Mouse (Mus musculus) forebrain, embryonic 10.5 days (tissue): ENCODE results near the gene Robo4. TPM values are rescaled to one million over a fixed set of nuclear protein-coding genes. Genes with fewer than 3 reads are reported as not detected.

Experiments
- DNase-seq: peaks from one replicate; pipeline ENCODE4 v3.0.0-alpha.2; 2017; ENCODE audit warnings: low spot score; ENCODE audit errors: extremely low spot score
- H3K27ac ChIP-seq: fragments of 300-500 bp; sonication (generic); 2 replicates; pipeline ENCODE4 v1.5.1; 2016; ENCODE audit warnings: mild to moderate bottlenecking
- H3K27me3 ChIP-seq: fragments of 300-500 bp; sonication (generic); 2 replicates; pipeline ENCODE4 v1.6.1; 2016; ENCODE audit warnings: mild to moderate bottlenecking; ENCODE audit not compliant: poor library complexity, severe bottlenecking
- H3K36me3 ChIP-seq: fragments of 300-500 bp; sonication (generic); replicated peaks from 2 replicates; pipeline ENCODE4 v1.6.1; 2016; ENCODE audit warnings: mild to moderate bottlenecking, moderate library complexity
- H3K4me1 ChIP-seq: fragments of 300-500 bp; sonication (generic); 2 replicates; pipeline ENCODE4 v1.6.1; 2016
- H3K4me3 ChIP-seq: fragments of 300-500 bp; sonication (generic); 2 replicates; pipeline ENCODE4 v1.5.1; 2016; ENCODE audit warnings: mild to moderate bottlenecking, moderate library complexity
- H3K9me3 ChIP-seq: fragments of 300-500 bp; sonication (generic); 2 replicates; pipeline ENCODE4 v1.6.1; 2016; ENCODE audit warnings: mild to moderate bottlenecking, moderate library complexity
- WGBS: fragments of 180-500 bp; shearing (Covaris S2); methylation state at CpG from one replicate; pipeline ENCODE4 v1.1.7; 2016; 5-methylcytosine and 5-hydroxymethylcytosine counted together
- polyA plus RNA-seq: library from polyadenylated mRNA; unstranded; fragments of >200 nt; fragmentation: Nextera tagmentation; extraction: Ambion mirVana; gene quantifications from 2 replicates; pipeline ENCODE4 v1.2.1, GENCODE M21; 2016

The Robo4 gene
- polyA plus RNA-seq, 1 experiment from 2014 or later, result 4.8 TPM

DNA sequence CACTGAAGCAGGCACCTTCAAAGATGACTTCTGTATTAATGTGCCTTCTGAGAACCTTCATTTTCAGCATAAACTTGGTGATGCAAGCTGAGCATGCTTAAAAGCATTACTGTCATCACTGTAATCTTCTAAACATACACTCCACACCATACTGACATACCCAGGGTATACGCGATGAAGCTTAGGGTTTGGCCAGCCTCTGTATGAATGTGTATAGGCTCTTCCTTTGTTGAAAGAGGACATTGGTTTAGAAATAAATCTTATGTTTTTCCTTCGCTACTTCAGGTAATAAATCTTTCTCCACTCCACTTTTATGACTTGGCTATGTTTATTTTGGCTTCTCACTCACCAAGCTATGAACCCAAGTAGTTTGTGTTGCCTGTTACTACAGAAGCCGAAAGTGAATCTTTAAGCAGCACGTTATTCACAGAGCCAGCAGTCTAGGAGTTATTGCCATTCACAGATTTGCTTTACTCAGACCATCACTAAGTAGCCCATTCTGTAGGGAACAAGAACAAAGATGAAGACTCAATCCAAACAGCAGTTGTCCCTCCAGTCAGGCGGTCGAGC is 30.4 kb upstream of the Robo4 start:
- WGBS, result 90% methylated on average over 7 of the region's 7 CpGs
- H3K9me3 ChIP-seq, result no peaks in the 10 kb centered on the region
- no peak overlapping the region for H3K27ac ChIP-seq
- no peaks in the 10 kb centered on the region for H3K36me3 ChIP-seq
- no peaks in the 10 kb centered on the region for H3K4me1 ChIP-seq
- no peaks in the 10 kb centered on the region for H3K27me3 ChIP-seq
- H3K4me3 ChIP-seq, result no peak overlapping the region
- DNase-seq, result no peak

- WGBS, result 94% methylated on average over 5 of the region's 5 CpGs
- H3K36me3 ChIP-seq, result no peaks in the 10 kb centered on the region
- H3K27ac ChIP-seq, result no peak overlapping the region
- no peaks in the 10 kb centered on the region for H3K27me3 ChIP-seq
- DNase-seq, result no peak
- no peak overlapping the region for H3K4me3 ChIP-seq
- H3K4me1 ChIP-seq, result no peaks in the 10 kb centered on the region
- no peaks in the 10 kb centered on the region for H3K9me3 ChIP-seq
Measured at GRCm38 (mm10) chr9:37375718-37376117, 26.0 kb upstream of the Robo4 start.

DNA sequence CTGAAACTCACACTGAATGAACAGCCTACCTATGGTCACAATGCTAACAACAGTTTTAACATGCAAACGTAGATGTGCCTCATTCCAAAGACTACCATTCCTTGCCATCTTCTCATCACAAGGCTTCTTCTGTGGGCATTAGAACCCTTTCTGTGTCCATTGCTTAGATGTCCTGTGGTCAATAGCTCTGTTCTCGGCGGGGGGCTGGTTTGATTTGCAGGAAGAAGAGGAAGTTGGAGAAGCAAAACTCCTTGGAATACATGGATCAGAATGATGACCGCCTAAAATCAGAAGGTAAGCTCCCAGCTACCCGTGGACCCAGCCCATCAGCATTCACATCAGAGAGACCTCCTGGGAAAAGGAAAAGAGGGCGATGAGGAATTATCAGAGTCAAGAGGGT is 18.5 kb upstream of the Robo4 start:
- Histone ChIP-seq H3K27ac (no peak overlapping the region), H3K36me3 (no peaks in the 10 kb centered on the region), H3K27me3 (peaks cover 48% of the 10 kb centered on the region), H3K4me3 (no peak overlapping the region), H3K9me3 (no peaks in the 10 kb centered on the region), H3K4me1 (peaks cover 11% of the 10 kb centered on the region)
- no peak for DNase-seq
- WGBS, result 93% methylated on average over 6 of the region's 6 CpGs

DNA sequence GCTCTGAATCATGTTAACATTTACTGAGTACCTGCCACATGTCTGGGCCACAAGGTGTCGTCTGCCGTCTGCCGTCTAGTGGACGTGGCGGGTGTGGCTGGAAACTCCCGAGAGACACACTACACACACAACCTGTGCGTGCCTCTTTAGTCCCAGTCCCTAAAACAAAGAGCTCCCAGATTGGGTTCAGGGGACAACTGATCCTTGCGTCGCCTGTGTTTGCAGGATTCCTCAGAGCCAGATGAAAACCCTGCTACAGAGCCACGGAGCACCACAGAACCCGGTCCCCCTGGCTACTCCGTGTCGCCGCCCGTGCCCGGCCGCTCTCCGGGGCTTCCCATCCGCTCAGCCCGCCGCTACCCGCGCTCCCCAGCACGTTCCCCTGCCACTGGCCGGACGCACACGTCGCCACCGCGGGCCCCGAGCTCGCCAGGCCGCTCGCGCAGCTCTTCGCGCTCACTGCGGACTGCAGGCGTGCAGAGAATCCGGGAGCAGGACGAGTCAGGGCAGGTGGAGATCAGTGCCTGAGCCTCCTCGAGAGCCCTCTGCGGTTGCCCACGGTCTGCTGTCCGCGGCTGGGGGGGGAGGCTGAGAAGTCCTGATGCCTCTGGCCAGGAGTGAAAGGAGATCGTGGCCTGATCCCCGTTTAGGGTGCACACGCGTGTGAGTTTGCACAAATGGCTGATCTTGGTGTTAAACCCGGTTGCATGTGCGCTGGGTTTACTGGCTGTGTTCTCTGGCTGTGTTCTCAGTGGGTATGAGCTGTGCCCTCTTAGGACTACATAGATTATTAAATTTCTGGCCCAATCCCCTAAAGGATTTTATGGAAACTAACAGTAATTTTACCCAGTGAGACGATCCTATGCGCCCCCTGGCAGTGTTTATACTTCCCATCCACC is 17.2 kb upstream of the Robo4 start:
- peaks cover 48% of the 10 kb centered on the region for H3K27me3 ChIP-seq
- H3K9me3 ChIP-seq, result no peaks in the 10 kb centered on the region
- H3K36me3 ChIP-seq, result no peaks in the 10 kb centered on the region
- H3K27ac ChIP-seq, result peak overlapping the region; percentile 90
- whole genome bisulfite sequencing, result 13% methylated on average over 54 of the region's 54 CpGs
- H3K4me3 ChIP-seq, result peak overlapping the region; percentile 60
- peak; percentile 58 for DNase-seq
- H3K4me1 ChIP-seq, result peaks cover 11% of the 10 kb centered on the region

GRCm38 (mm10) chr9:37390891-37391290 is 10.8 kb upstream of the Robo4 start:
- no peak overlapping the region for H3K27ac ChIP-seq
- H3K27me3 ChIP-seq, result peaks cover 13% of the 10 kb centered on the region
- no peak overlapping the region for H3K4me3 ChIP-seq
- WGBS, result 82% methylated on average over 2 of the region's 2 CpGs
- 0 out of 2 replicates have a peak, but pooled peaks cover 5% of the 10 kb centered on the region for H3K4me1 ChIP-seq
- H3K9me3 ChIP-seq, result no peaks in the 10 kb centered on the region
- DNase-seq, result no peak
- H3K36me3 ChIP-seq, result no peaks in the 10 kb centered on the region

DNA sequence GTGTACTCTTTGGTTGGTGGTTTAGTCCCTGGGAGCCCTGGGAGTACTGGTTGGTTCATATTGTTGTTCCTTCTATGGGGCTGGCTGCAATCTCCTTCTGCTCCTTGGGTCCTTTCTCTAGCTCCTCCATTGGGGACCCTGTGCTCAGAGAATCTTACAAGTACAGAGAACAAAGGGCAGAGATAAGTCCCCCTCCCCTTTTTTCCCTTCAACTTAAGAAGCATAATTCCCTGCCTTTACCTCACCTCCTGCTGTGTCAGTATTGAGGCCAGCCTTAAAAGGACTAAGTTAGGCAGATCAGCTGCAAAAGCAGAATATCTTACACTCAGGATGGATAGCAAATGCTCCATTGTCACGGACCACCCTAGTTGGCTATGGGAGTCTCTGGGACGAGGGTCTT is 9.6 kb upstream of the Robo4 start:
- H3K27me3 ChIP-seq, result peaks cover 2% of the 10 kb centered on the region
- no peak for DNase-seq
- no peaks in the 10 kb centered on the region for H3K9me3 ChIP-seq
- no peaks in the 10 kb centered on the region for H3K36me3 ChIP-seq
- H3K4me3 ChIP-seq, result no peak overlapping the region
- H3K4me1 ChIP-seq, result 0 out of 2 replicates have a peak, but pooled peaks cover 5% of the 10 kb centered on the region
- WGBS, result 59% methylated on average over 2 of the region's 2 CpGs
- no peak overlapping the region for H3K27ac ChIP-seq

GRCm38 (mm10) chr9:37393482-37394131 is 8.1 kb upstream of the Robo4 start:
- Histone ChIP-seq H3K36me3 (no peaks in the 10 kb centered on the region), H3K4me1 (0 out of 2 replicates have a peak, but pooled peaks cover 5% of the 10 kb centered on the region), H3K9me3 (no peaks in the 10 kb centered on the region), H3K27me3 (no peaks in the 10 kb centered on the region), H3K4me3 (no peak overlapping the region), H3K27ac (no peak overlapping the region)
- no peak for DNase-seq
- WGBS, result 77% methylated on average over 8 of the region's 8 CpGs

DNA sequence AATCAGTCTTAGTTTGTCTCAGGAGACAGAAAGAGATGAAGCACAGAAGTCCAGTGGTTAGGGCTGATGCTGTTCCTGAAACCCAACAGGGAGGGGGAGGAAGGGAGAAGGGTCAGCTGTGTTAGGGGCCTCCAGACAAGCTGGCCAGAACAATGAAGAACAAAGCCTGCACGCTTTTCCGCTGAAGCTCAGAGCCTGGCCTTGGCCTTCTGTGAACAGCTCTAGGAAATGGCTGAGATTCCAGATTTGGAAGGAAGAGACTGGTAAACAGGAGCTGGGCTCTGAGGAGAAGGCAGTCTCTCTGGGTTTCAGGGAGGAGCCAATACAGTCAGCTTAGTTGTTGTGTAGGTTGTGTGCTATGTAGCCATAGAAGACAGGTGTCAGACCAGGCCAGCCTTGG is 1.1 kb upstream of the Robo4 start:
- no peaks in the 10 kb centered on the region for H3K9me3 ChIP-seq
- H3K36me3 ChIP-seq, result no peaks in the 10 kb centered on the region
- H3K27me3 ChIP-seq, result peaks cover 11% of the 10 kb centered on the region
- H3K4me3 ChIP-seq, result no peak overlapping the region
- H3K4me1 ChIP-seq, result peaks cover 9% of the 10 kb centered on the region; the same call in 1 of the 2 replicates
- H3K27ac ChIP-seq, result no peak overlapping the region
- no peak for DNase-seq
- WGBS, result 82% methylated on average over 2 of the region's 2 CpGs

GRCm38 (mm10) chr9:37402501-37402900 is 804 bp downstream of the Robo4 start:
- Histone ChIP-seq H3K9me3 (no peaks in the 10 kb centered on the region), H3K4me1 (peaks cover 9% of the 10 kb centered on the region; the same call in 1 of the 2 replicates), H3K27me3 (peaks cover 21% of the 10 kb centered on the region), H3K27ac (peak overlapping the region; percentile 62), H3K36me3 (no peaks in the 10 kb centered on the region), H3K4me3 (peak overlapping the region; percentile 25; the same call in 1 of the 2 replicates)
- WGBS, result 94% methylated on average over 7 of the region's 7 CpGs
- DNase-seq, result no peak

- H3K27me3 ChIP-seq, result peaks cover 26% of the 10 kb centered on the region
- no peak for DNase-seq
- 89% methylated on average over 7 of the region's 7 CpGs for WGBS
Measured at GRCm38 (mm10) chr9:37403011-37403410, 1.3 kb downstream of the Robo4 start.

DNA sequence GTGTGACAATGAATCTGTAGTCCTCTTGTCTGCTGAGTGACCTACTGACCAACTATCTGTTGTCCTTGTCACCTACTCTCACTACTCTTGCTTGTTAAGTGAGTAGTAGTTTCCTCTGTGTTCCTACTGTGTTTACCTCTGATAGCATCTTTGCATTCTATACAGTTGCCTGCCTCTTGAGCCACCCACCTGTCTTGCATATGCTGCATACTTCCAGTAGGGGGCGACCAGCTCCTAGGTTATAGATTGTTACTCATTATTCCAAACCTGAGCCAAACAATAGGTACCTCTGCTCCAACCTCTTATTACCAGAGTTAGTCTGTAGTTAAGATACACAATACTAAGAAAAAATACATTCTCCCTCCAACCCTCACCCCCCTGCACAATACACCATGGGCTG is 4.7 kb downstream of the Robo4 start:
- 0% methylated on average over 1 of the region's 1 CpGs for WGBS
- Histone ChIP-seq H3K27ac (no peak overlapping the region), H3K4me1 (peaks cover 13% of the 10 kb centered on the region), H3K27me3 (peaks cover 46% of the 10 kb centered on the region), H3K36me3 (no peaks in the 10 kb centered on the region), H3K9me3 (no peaks in the 10 kb centered on the region), H3K4me3 (no peak overlapping the region)
- DNase-seq, result no peak

More at GRCm38 (mm10) chr9:37403011-37403410, 1.3 kb downstream of the Robo4 start:
- Histone ChIP-seq H3K27ac (no peak overlapping the region), H3K4me1 (peaks cover 12% of the 10 kb centered on the region), H3K9me3 (no peaks in the 10 kb centered on the region), H3K36me3 (no peaks in the 10 kb centered on the region), H3K4me3 (peak overlapping the region; percentile 25; the same call in 1 of the 2 replicates)

- Histone ChIP-seq H3K4me3 (peak overlapping the region; percentile 36), H3K9me3 (no peaks in the 10 kb centered on the region), H3K4me1 (peaks cover 7% of the 10 kb centered on the region), H3K36me3 (no peaks in the 10 kb centered on the region), H3K27ac (peak overlapping the region; percentile 53), H3K27me3 (peaks cover 46% of the 10 kb centered on the region)
- DNase-seq, result peak; percentile 44
- WGBS, result 10% methylated on average over 19 of the region's 19 CpGs
Measured at GRCm38 (mm10) chr9:37407850-37408502, 6.3 kb downstream of the Robo4 start.
